Mouse (Mus musculus): Measurements from ENCODE around the gene Gdnf. TPM values are rescaled to one million over a fixed set of nuclear protein-coding genes. Genes with fewer than 3 reads are reported as not detected.

Gdnf gene
- under 1 TPM; 0.13 to 0.20 TPM for total RNA-seq (2021)
- long read RNA-seq, experiment 1, partial matches to known transcripts, result 0 of 1 reads
- long read RNA-seq, experiment 1, other reads (novel, unspliced or antisense), result 1 of 1 reads
- long read RNA-seq, experiment 2, result 0 reads

DNA sequence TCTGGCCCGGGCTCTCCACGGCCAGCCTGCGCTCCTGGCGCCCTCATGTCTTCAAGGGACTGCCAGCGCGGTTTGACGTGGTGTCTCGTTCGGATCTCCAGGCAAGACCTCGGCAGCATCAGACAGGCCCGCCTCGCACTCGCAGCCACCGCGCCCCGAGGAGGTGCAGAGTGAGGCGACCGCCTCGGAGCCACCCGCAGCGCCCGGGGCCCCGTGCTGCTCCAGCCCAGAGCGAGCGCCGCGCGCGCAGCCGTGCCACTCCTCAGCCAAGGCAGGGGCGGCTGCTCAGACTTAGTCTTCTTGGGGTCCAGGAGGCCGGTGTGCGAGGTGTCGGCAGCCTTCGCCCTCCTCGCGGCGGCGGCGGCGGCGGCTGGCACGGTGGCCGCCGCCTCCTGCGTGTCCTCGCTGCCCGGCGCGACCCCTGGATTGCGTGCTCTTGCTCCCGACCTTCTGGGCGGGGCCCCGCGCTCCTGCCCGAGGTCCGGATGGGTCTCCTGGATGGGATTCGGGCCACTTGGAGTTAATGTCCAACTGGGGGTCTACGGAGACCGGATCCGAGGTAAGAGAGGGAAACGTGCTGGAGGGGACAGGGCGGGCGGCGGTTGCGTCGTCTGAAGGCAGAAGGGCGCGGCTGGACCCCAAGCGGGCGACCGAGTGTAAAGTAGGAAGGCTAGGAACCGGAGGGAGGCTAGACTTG, at the start of gene Gdnf:
Gdnf (plus strand) TSS at position 291 of the 697 bp plus-strand sequence.
- DNase-seq, result peak; percentile 19 to 23

- DNase-seq, result no peak
These were observed 43.5 kb upstream of the Gdnf start for GRCm38 (mm10) chr15:7767166-7767565.

DNA sequence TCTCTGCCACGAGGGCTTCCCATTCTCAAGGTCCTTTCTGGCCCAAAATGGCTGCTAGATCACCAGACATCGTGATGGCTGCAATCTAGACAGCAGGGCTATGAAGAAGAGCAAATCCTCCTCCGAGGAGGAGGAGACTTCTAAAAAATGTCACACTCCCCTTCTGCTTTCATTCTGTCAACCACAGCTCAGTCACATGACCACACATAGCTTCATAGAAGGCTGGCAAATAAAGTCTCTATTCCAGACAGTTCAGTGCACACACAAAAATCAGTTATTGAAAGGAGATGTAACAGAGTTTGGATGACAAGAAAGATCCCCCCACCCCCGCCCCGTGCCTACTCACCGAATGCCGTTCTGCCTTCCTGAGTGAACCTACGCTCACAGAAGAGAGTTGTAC, 37.7 kb upstream of the Gdnf start:
- no peak for DNase-seq

- no peak for DNase-seq
These were observed 29.1 kb upstream of the Gdnf start for GRCm38 (mm10) chr15:7781517-7781916.

DNA sequence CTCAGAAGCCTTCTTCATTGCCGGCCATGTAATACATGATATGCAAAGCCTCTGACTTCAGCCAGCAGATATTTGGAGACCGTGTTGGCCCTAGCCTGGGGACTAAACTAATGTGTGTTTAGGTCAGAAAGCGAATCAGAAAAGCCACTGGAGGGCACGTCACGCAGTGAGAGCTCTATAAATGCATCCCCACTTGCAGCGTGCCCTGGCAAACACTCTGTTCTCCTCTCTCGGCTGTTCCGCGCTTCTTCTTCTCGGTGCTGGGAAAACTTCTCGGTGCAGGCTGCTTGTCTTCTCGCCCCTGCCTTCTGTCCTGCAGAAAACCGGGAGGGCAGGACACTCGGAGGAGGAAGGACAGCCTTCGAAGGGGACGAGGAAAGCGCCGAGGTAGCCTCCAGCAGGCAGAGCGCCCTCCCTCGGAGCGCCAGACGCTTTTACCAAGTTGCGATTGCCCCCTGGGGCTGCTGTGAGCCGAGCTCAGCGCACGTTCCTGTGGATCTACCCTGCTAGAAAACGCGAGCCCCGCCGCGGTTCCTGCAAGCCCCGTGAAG, 730 bp upstream of the Gdnf start:
- DNase-seq, result peak in 1 of 2 experiments; percentile 3

DNA sequence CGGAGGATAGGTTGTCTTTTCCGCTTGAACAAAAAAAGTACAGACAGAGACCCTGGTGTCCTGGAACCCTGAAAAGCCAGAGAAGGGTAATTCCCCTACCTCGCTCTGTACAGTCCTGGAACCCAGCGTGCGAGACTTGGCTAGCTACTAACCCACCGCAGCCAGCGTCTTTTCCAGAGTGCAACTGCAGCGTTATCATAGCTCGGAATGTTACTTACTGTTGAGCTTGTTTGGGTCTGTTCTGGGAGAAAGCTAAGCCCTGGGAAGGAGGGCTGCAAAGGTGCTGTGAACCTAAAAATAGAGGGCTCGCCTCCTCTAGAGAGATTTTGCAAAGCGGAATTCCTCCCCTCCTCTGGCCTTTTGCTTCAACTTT, 593 bp downstream of the Gdnf start:
- DNase-seq, result no peak

DNA sequence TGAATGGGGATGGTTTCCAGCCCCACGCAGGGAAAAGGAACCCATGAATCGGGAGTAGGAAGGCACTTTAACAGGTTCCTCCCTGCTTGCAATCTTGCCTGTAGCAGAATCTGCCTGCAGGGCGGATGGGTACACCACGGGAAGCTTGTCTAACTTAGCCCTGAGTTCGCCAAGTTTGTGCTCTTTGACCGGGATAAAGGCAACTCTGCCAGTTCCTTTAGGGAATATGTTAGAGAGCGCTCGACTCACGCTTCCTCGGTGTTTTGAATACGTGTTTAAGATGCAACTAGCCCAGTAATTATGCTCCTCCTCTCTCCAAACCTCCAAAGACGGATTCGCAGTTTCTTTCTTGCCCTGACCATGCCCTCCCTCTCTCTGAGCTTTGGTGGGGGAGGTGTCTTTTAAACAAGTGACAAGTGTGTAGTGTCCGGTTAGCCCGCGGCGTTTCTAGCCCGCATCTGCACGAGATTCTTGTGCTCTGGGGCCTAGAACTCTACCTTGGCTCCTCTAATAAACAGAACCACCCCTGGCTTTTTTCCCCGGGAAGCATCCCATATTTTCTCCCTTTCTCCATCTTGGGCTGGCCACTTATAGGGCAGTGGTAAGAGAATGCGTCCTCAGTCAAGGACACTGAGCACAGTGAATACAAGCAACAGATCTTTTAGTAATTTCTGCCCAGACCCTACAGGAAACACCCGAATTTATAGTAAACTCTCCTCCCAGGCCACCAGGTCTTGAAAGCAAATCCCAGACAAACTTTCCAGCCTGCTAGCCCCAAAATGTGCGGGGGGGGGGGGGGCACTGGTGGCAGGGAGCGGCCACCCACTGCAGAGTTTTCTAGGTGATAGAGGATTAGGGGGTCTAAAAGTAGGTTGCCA, 1.4 kb downstream of the Gdnf start:
- DNase-seq, result no peak

DNA sequence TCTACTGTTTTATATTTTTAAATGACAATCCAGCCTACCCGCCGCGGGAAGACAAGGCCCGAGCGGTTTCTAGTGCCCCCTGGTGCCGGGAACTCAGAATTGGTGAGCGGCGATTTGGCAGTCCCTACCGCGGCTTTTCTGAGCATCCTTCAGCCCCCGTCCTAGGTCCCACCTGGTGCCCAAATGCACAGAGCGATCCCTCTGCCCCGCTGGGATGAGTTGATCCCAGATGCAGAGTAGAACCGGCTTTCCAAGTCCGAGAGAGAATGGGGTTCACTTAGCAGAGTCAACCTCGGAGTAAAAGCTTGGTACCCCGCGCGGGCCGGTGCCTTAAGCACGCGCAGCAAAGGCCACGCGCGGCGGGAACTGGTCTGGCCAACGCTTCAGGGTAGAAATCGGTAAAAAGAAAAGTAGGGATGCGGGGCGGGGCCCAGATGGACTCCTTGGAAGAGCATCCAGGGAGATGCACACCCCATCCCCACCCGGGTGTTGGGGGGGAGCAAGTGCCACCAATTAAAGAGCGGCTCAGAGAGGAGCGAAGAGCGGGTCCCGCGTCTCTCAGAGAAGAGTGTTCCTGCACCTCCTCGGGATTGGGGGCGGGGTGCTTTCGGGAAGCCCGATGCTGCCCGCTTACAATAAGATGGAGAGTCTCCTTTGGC, 2.4 kb downstream of the Gdnf start:
- DNase-seq, result peak; percentile 73 to 83

- peak in 1 of 2 experiments; percentile 8 for DNase-seq
These were observed 3.1 kb downstream of the Gdnf start for GRCm38 (mm10) chr15:7813531-7814370.

DNA sequence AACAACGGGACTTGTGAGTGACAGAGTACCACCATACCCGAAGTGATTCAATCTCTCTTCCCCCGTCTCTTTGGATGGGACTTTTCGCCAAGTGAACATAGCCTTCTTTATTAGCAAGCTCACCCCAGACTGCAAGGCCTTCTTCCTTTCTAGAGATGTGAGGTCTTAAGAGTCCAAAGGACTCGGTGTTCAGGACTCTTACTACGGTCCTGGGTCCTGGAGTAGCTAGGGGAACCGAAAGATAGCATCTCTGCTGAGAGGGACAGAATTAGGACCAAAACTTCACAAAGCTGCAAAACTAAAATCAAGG, 3.7 kb downstream of the Gdnf start:
- DNase-seq, result no peak

DNA sequence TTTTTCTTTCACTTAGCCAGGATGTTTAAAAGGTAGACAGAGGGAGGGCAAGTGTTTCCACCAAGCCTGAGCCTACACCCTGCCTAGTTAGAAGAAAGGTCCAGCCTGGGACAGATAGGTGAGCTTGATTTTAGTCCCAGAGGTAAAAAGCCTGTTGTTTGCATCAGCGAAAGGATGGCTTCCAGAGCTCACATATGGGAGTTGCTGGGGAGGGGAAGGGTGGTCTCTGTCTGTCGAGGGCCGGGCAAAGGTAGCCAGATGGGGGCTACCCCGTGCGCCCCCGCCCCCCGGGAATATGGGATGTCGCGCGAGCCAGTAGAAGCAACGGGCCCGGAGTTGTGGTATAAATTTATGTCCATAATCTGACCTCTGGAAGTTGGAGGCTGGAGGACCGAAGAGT, 4.3 kb downstream of the Gdnf start:
- no peak for DNase-seq

DNA sequence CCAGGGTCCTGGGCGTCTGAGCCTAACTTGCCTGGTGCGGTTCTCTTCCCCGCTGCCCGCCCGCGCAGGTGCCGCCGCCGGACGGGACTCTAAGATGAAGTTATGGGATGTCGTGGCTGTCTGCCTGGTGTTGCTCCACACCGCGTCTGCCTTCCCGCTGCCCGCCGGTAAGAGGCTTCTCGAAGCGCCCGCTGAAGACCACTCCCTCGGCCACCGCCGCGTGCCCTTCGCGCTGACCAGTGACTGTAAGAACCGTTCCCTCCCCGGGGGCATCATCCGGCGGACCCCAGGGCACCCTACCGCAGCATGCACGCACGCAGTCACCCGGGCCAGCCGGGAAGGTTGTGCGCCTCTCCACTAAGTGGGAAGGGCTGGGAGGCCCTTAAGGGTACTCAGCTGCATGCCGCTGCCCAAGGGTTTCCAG, 4.9 kb downstream of the Gdnf start:
- peak in 1 of 2 experiments; percentile 4 for DNase-seq

GRCm38 (mm10) chr15:7823886-7824285, 13.2 kb downstream of the Gdnf start:
- DNase-seq, result no peak

GRCm38 (mm10) chr15:7825530-7825929, 14.9 kb downstream of the Gdnf start:
- no peak for DNase-seq

- DNase-seq, result no peak
These were observed 24.8 kb downstream of the Gdnf start for GRCm38 (mm10) chr15:7835404-7835803.

DNA sequence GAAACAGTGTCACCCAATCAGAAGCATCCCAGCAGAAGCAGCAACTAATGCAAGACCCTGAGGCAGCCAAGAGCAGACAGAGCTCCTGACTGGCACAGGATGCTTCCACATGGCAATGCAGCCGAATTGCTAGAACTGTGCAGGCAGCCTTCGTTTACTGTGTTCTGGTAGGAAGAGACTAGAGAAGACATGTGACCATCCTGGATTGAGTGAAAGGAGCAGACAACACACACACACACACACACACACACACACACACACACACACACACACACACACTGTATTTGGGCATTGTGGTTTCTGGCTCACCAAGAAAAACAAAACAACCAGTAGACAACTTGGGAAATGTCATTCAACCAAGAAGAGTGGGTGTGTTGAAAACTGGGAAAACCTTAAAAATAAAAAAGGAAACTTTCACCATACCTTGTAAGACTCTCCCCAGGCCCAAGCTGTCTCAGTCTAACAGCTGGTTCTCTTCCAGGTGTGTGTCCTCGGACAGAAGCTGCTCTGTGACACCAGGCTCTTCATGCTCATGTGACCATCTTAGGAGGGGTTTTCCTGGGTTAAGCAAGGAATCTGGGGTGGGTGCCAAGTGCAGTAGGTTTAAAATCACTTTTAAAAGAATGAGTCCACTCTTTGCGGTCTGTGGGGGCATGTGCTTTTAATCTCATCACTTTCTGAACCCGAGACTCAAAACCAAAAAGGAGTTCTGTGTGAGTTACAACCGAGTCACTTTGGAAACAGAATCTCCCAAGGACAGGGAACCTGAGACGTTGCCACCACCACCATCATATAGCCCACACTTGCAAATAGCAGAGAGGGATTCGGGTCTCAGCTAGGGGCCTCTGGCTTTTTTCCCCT, 27.6 kb downstream of the Gdnf start:
- no peak for DNase-seq

DNA sequence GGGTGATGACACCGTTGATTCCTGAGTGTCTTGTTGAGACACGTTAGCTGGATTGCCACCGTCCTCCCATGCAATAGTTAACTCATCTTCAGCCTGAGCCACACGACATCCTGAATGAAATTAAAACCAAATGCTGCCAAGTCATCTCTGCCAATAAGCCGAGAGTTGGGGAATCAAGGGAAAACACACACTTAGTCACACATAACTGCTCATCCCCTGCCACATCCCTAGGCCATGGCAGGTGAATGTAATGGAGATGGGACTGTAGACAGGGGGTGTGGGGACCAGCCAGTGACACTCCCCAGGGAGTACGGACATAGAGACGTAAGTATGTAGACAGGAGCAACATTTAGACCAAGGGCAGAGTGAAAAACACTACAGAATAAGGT, 28.3 kb downstream of the Gdnf start:
- DNase-seq, result no peak

DNA sequence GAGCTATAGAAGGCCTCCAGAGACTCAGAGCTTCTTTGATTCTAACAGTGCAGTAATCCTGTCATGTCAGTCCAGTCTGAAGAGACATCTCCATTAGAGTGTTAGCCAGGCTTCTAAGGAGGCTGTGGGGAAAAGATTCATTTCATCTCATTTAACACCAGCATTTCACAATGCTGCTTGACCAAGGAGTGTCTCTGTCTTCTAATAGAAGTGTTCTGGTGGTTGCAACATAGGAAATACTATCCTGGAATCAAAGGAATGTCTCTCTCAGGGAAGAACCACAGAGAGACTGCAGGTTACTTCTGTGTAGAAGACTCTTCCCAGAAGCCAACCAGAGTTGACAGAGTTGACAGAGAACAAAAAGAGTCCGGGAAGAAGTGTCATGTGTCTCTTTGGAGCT, 31.0 kb downstream of the Gdnf start:
- DNase-seq, result no peak

DNA sequence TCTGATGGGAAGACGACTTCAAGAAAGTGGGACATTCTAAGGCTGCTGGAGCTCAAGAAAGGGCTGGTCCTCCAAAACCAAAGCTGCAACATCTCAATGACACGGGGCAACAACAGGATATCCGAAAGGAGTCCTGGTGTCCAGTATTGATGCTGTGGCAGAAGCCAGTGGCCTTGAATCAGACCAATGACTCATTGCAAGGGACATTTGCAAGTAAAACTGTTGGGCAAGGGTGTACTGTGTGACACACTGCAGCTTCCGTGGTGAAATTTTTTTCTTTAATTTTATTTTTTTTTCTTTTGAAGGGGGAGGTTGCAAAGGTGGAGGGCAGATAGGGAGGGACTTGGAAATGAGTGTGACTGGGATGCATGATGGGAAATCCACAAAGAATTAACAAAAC, 31.8 kb downstream of the Gdnf start:
- DNase-seq, result no peak

DNA sequence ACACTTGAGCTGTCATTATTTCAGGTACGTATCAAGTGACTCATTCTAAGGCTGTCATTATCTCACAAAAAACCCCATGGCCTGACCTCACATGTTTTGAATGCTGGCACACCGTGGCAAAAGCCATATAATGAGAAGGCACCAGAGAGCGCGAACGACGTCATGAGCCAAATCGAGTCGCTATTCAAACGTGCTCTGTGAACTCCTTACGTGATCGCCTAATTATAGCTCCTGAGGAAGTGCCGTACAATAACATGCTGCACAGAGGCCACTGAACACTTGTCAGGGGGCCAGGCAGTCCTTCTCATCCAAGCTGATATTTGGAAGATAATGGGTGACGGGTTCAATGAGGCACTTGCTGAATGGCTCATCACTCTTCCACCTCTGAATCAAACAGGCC, 46.8 kb downstream of the Gdnf start:
- no peak for DNase-seq

DNA sequence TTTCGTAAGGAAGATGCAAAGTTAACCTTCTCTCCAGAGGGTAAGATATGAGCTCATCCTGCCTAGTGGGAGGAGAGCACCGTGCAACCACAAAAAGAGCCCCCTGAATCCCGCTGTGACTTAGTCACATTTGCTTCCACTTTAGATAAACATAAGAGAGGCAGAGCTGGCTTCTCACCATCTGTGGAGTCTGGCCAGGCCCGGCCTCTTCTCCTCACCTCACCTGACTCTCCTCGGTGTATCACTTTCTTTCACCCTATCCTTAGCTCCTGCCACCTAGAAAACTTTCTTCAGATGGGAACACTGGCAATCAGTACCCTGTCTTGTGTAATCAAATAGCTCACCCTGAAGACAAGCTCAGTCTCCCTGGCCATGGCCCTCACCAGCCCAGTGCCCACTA, 48.2 kb downstream of the Gdnf start:
- DNase-seq, result no peak

All from adrenal gland, postnatal 36 days (tissue).